Mouse (Mus musculus): ENCODE measurements around the gene Kazald1.

GRCm38 (mm10) chr19:45097868-45098267 is 22.8 kb downstream of the Kazald1 start:
- TF ChIP-seq CTCF (conservative IDR thresholded peaks at IDR 0.05; ENCODE audit: low read length): no peak
- no peak for TF ChIP-seq POU5F1 (IDR thresholded peaks at IDR 0.05; ENCODE audit: borderline replicate concordance, low read length)
